Mouse (Mus musculus) stomach, postnatal 0 days (tissue): ENCODE measurements around the gene St3gal3.

Experiments used
- CTCF ChIP-seq: IDR thresholded peaks from 2 replicates; pipeline ENCODE4 v1.5.1; 2016; ENCODE audit warnings: antibody characterized with exemption, low read depth, mild to moderate bottlenecking, moderate library complexity
- EP300 ChIP-seq: optimal IDR thresholded peaks from 2 replicates; pipeline ENCODE3; 2016; ENCODE audit warnings: antibody characterized with exemption

DNA sequence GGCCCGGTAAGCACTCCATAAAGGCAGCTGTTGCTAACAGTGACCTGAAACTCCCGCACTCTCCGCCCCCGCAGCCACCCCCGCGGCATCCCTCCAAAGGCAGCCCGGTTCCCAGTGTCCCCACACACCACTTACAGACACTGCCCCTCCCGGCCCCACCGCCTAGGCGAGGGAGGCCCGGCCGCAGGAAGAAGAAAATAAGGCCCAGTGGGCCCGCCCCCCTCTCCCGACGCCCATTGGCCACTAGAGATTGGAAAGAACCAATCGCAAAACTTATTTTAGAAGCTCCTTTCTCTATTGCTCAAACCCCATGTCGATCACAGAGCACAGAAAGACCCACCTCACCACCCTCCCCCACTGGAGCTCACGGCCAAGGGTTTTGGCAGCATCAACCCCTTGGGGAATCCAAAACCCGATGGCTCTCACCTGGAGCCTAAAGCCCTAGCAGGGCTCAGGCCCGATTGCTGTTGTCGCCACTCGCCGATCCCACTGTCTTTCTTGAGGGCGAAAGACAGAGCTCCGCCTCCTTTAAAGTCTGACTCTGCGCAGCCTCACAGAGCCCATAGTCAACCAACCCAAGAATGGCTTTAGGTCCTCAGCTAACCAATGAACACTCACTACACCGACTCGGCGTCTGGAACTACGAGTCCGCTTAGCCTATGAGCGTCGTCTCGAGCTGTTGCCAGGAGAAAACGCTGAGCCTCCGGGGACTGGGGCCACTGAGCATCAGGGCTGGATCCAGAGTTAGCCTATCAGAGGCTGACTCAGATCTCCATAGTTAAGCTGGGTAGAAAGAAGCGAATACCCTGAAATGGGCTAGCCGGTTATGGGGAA is 45.0 kb upstream of the St3gal3 start, which contains the start of gene Kdm4a:
- no peak; the same call in 1 of the 2 replicates for TF ChIP-seq CTCF
- no peak for TF ChIP-seq EP300
